Mouse (Mus musculus): ENCODE data around the gene Gm49630. TPM values are rescaled to one million over a fixed set of nuclear protein-coding genes. Genes with fewer than 3 reads are reported as not detected.
"Not testable (repeated sequence)": the region's sequence is repeated elsewhere in the genome, so short reads cannot be mapped to it uniquely, and the experiment has no call there.

Gene Gm49630
- total RNA-seq (2014; fragmentation: Nextera tagmentation) (not detected in 2 replicates), total RNA-seq (2017) (not detected in 2 replicates), polyA plus RNA-seq (2012) (not detected in 2 replicates)

- not testable (repeated sequence) for H3K27me3 ChIP-seq (ENCODE audit: insufficient read depth, low read length); ATAC-seq (ENCODE audit: extremely low read depth, insufficient number of reproducible peaks, low FRiP score, poor library complexity, severe bottlenecking); H3K4me3 ChIP-seq (ENCODE audit: low read depth, low read length); DNase-seq (ENCODE audit: low spot score); H3K4me1 ChIP-seq (ENCODE audit: insufficient read depth, low read depth, low read length); H3K36me3 ChIP-seq (replicated peaks); H3K9me3 ChIP-seq (replicated peaks)
These were observed at the start of gene Gm49630 for GRCm38 (mm10) chr17:7371879-7372278. TSS of gene Gm49630 (minus strand) at chr17:7371979.

- not testable (repeated sequence) for H3K4me1 ChIP-seq (ENCODE audit: insufficient read depth, low read depth, low read length); DNase-seq (ENCODE audit: low spot score); H3K27me3 ChIP-seq (ENCODE audit: insufficient read depth, low read length); H3K36me3 ChIP-seq (replicated peaks); H3K4me3 ChIP-seq (ENCODE audit: low read depth, low read length); H3K9me3 ChIP-seq (replicated peaks)
- peak; percentile 28; the same call in 1 of the 2 replicates for ATAC-seq (ENCODE audit: extremely low read depth, insufficient number of reproducible peaks, low FRiP score, poor library complexity, severe bottlenecking)
These were observed 48.6 kb upstream of the Gm49630 start for GRCm38 (mm10) chr17:7420191-7420973.

- not testable (repeated sequence) for DNase-seq (ENCODE audit: low spot score); H3K4me1 ChIP-seq (ENCODE audit: insufficient read depth, low read depth, low read length); H3K4me3 ChIP-seq (ENCODE audit: low read depth, low read length); H3K27me3 ChIP-seq (ENCODE audit: insufficient read depth, low read length); H3K36me3 ChIP-seq (replicated peaks); H3K9me3 ChIP-seq (replicated peaks); ATAC-seq (ENCODE audit: extremely low read depth, insufficient number of reproducible peaks, low FRiP score, poor library complexity, severe bottlenecking)
These were observed 43.0 kb upstream of the Gm49630 start for GRCm38 (mm10) chr17:7414601-7415310.

GRCm38 (mm10) chr17:7413336-7413735, 41.6 kb upstream of the Gm49630 start:
- H3K27me3 ChIP-seq (ENCODE audit: insufficient read depth, low read length); H3K9me3 ChIP-seq (replicated peaks); H3K4me3 ChIP-seq (ENCODE audit: low read depth, low read length); H3K36me3 ChIP-seq (replicated peaks); H3K4me1 ChIP-seq (ENCODE audit: insufficient read depth, low read depth, low read length); ATAC-seq (ENCODE audit: extremely low read depth, insufficient number of reproducible peaks, low FRiP score, poor library complexity, severe bottlenecking); DNase-seq (ENCODE audit: low spot score): not testable (repeated sequence)

GRCm38 (mm10) chr17:7399770-7400169, 28.0 kb upstream of the Gm49630 start:
- not testable (repeated sequence) for ATAC-seq (ENCODE audit: extremely low read depth, insufficient number of reproducible peaks, low FRiP score, poor library complexity, severe bottlenecking); H3K4me3 ChIP-seq (ENCODE audit: low read depth, low read length); H3K36me3 ChIP-seq (replicated peaks); DNase-seq (ENCODE audit: low spot score); H3K9me3 ChIP-seq (replicated peaks); H3K27me3 ChIP-seq (ENCODE audit: insufficient read depth, low read length); H3K4me1 ChIP-seq (ENCODE audit: insufficient read depth, low read depth, low read length)

GRCm38 (mm10) chr17:7398198-7398847, 26.5 kb upstream of the Gm49630 start:
- ATAC-seq (ENCODE audit: extremely low read depth, insufficient number of reproducible peaks, low FRiP score, poor library complexity, severe bottlenecking); DNase-seq (ENCODE audit: low spot score); H3K36me3 ChIP-seq (replicated peaks); H3K27me3 ChIP-seq (ENCODE audit: insufficient read depth, low read length); H3K9me3 ChIP-seq (replicated peaks); H3K4me3 ChIP-seq (ENCODE audit: low read depth, low read length); H3K4me1 ChIP-seq (ENCODE audit: insufficient read depth, low read depth, low read length): not testable (repeated sequence)

- H3K36me3 ChIP-seq (replicated peaks); H3K4me3 ChIP-seq (ENCODE audit: low read depth, low read length); H3K9me3 ChIP-seq (replicated peaks); H3K4me1 ChIP-seq (ENCODE audit: insufficient read depth, low read depth, low read length); DNase-seq (ENCODE audit: low spot score); H3K27me3 ChIP-seq (ENCODE audit: insufficient read depth, low read length); ATAC-seq (ENCODE audit: extremely low read depth, insufficient number of reproducible peaks, low FRiP score, poor library complexity, severe bottlenecking): not testable (repeated sequence)
These were observed 25.3 kb upstream of the Gm49630 start for GRCm38 (mm10) chr17:7397079-7397478.

- not testable (repeated sequence) for H3K4me3 ChIP-seq (ENCODE audit: low read depth, low read length); H3K4me1 ChIP-seq (ENCODE audit: insufficient read depth, low read depth, low read length); H3K9me3 ChIP-seq (replicated peaks); H3K27me3 ChIP-seq (ENCODE audit: insufficient read depth, low read length); DNase-seq (ENCODE audit: low spot score); ATAC-seq (ENCODE audit: extremely low read depth, insufficient number of reproducible peaks, low FRiP score, poor library complexity, severe bottlenecking); H3K36me3 ChIP-seq (replicated peaks)
These were observed 24.5 kb upstream of the Gm49630 start for GRCm38 (mm10) chr17:7396288-7396687.

- ATAC-seq (ENCODE audit: extremely low read depth, insufficient number of reproducible peaks, low FRiP score, poor library complexity, severe bottlenecking); DNase-seq (ENCODE audit: low spot score); H3K27me3 ChIP-seq (ENCODE audit: insufficient read depth, low read length); H3K36me3 ChIP-seq (replicated peaks); H3K4me3 ChIP-seq (ENCODE audit: low read depth, low read length); H3K4me1 ChIP-seq (ENCODE audit: insufficient read depth, low read depth, low read length); H3K9me3 ChIP-seq (replicated peaks): not testable (repeated sequence)
These were observed 23.9 kb upstream of the Gm49630 start for GRCm38 (mm10) chr17:7395671-7396070.

- H3K9me3 ChIP-seq (replicated peaks); ATAC-seq (ENCODE audit: extremely low read depth, insufficient number of reproducible peaks, low FRiP score, poor library complexity, severe bottlenecking); H3K27me3 ChIP-seq (ENCODE audit: insufficient read depth, low read length); DNase-seq (ENCODE audit: low spot score); H3K4me1 ChIP-seq (ENCODE audit: insufficient read depth, low read depth, low read length); H3K4me3 ChIP-seq (ENCODE audit: low read depth, low read length); H3K36me3 ChIP-seq (replicated peaks): not testable (repeated sequence)
These were observed 23.3 kb upstream of the Gm49630 start for GRCm38 (mm10) chr17:7395116-7395515.

- not testable (repeated sequence) for H3K36me3 ChIP-seq (replicated peaks); DNase-seq (ENCODE audit: low spot score); H3K27me3 ChIP-seq (ENCODE audit: insufficient read depth, low read length); H3K4me1 ChIP-seq (ENCODE audit: insufficient read depth, low read depth, low read length); H3K4me3 ChIP-seq (ENCODE audit: low read depth, low read length); ATAC-seq (ENCODE audit: extremely low read depth, insufficient number of reproducible peaks, low FRiP score, poor library complexity, severe bottlenecking); H3K9me3 ChIP-seq (replicated peaks)
These were observed 18.1 kb upstream of the Gm49630 start for GRCm38 (mm10) chr17:7389898-7390297.

All from G1E (cell line).